Mouse (Mus musculus) midbrain, embryonic 11.5 days (tissue): ENCODE measurements around the gene Arap2. TPM values are rescaled to one million over a fixed set of nuclear protein-coding genes. Genes with fewer than 3 reads are reported as not detected.

Experiments
- ATAC-seq: fragments of 200-750 bp; cut with Nextera tagmentation; 2 replicates; pipeline ENCODE4 v1.8.0; 2017; ENCODE audit warnings: moderate TSS enrichment, moderate library complexity; ENCODE audit not compliant: low FRiP score
- DNase-seq: peaks from one replicate; pipeline ENCODE4 v3.0.0; 2015; ENCODE audit warnings: low spot score; ENCODE audit errors: missing footprints
- H3K27ac ChIP-seq: fragments of 300-500 bp; sonication (generic); 2 replicates; pipeline ENCODE4 v1.5.1; 2014; ENCODE audit warnings: low read depth, low read length
- H3K27me3 ChIP-seq: fragments of 300-500 bp; sonication (generic); 2 replicates; pipeline ENCODE4 v1.6.1; 2014; ENCODE audit warnings: mild to moderate bottlenecking, low read length, moderate library complexity, mixed read lengths; ENCODE audit not compliant: control insufficient read depth, insufficient read depth
- H3K36me3 ChIP-seq: fragments of 300-500 bp; sonication (generic); 2 replicates; pipeline ENCODE4 v1.6.1; 2014; ENCODE audit warnings: mild to moderate bottlenecking, low read length, moderate library complexity, mixed read lengths; ENCODE audit not compliant: control insufficient read depth, insufficient read depth
- H3K4me1 ChIP-seq: fragments of 300-500 bp; sonication (generic); 2 replicates; pipeline ENCODE4 v1.6.1; 2014; ENCODE audit warnings: low read length; ENCODE audit not compliant: control insufficient read depth, insufficient read depth
- H3K4me2 ChIP-seq: fragments of 300-500 bp; sonication (generic); 2 replicates; pipeline ENCODE4 v1.6.1; 2014; ENCODE audit warnings: mild to moderate bottlenecking, moderate library complexity
- H3K4me3 ChIP-seq: fragments of 300-500 bp; sonication (generic); 2 replicates; pipeline ENCODE4 v1.5.1; 2014; ENCODE audit warnings: low read depth, low read length
- H3K9ac ChIP-seq: fragments of 300-500 bp; sonication (generic); 2 replicates; pipeline ENCODE4 v1.6.1; 2014; ENCODE audit warnings: low read length
- H3K9me3 ChIP-seq: fragments of 300-500 bp; sonication (generic); 2 replicates; pipeline ENCODE4 v1.6.1; 2016; ENCODE audit warnings: low read length; ENCODE audit not compliant: control insufficient read depth
- WGBS: fragments of 180-500 bp; shearing (Covaris S2); extraction: QIAGEN DNeasy Blood & Tissue Kit; methylation state at CpG from one replicate; pipeline ENCODE4 v1.1.7; 2014; 5-methylcytosine and 5-hydroxymethylcytosine counted together
- polyA plus RNA-seq: library from polyadenylated mRNA; unstranded; fragments of >200 nt; fragmentation: Nextera tagmentation; extraction: Ambion mirVana; gene quantifications from 2 replicates; pipeline ENCODE4 v1.2.1, GENCODE M21; 2014

Gene Arap2
- polyA plus RNA-seq, 1 experiment from 2014 or later = 1.2 TPM

- Histone ChIP-seq H3K4me1 (no peaks in the 10 kb centered on the region), H3K4me2 (no peak overlapping the region), H3K9me3 (no peaks in the 10 kb centered on the region), H3K27me3 (no peaks in the 10 kb centered on the region), H3K4me3 (no peak overlapping the region), H3K36me3 (no peaks in the 10 kb centered on the region), H3K27ac (no peak overlapping the region), H3K9ac (no peak overlapping the region)
- ATAC-seq (no peak), DNase-seq (no peak)
These were observed 100.6 kb downstream of the Arap2 start for GRCm38 (mm10) chr5:62665329-62665728.

- H3K36me3 ChIP-seq = no peaks in the 10 kb centered on the region
- H3K4me1 ChIP-seq = no peaks in the 10 kb centered on the region
- no peak overlapping the region for H3K4me2 ChIP-seq
- DNase-seq (no peak), ATAC-seq (no peak)
- H3K9me3 ChIP-seq = no peaks in the 10 kb centered on the region
- WGBS = 89% methylated on average over 4 of the region's 4 CpGs
- H3K27me3 ChIP-seq = no peaks in the 10 kb centered on the region
- no peak overlapping the region for H3K4me3 ChIP-seq
- no peak overlapping the region for H3K27ac ChIP-seq
- H3K9ac ChIP-seq = no peak overlapping the region
These were observed 101.1 kb downstream of the Arap2 start for GRCm38 (mm10) chr5:62664847-62665246.

- Histone ChIP-seq H3K27ac (no peak overlapping the region), H3K4me2 (no peak overlapping the region), H3K4me3 (no peak overlapping the region), H3K27me3 (no peaks in the 10 kb centered on the region), H3K4me1 (no peaks in the 10 kb centered on the region), H3K9ac (no peak overlapping the region), H3K9me3 (no peaks in the 10 kb centered on the region), H3K36me3 (no peaks in the 10 kb centered on the region)
- DNase-seq = no peak
- WGBS = 88% methylated on average over 1 of the region's 1 CpGs
- no peak for ATAC-seq
These were observed 102.8 kb downstream of the Arap2 start for GRCm38 (mm10) chr5:62663206-62663605.

- H3K4me1 ChIP-seq = no peaks in the 10 kb centered on the region
- no peak overlapping the region for H3K9ac ChIP-seq
- no peaks in the 10 kb centered on the region for H3K27me3 ChIP-seq
- no peak overlapping the region for H3K4me3 ChIP-seq
- no peaks in the 10 kb centered on the region for H3K36me3 ChIP-seq
- H3K4me2 ChIP-seq = no peak overlapping the region
- ATAC-seq (no peak), DNase-seq (no peak)
- 76% methylated on average over 5 of the region's 5 CpGs for WGBS
- H3K9me3 ChIP-seq = no peaks in the 10 kb centered on the region
- no peak overlapping the region for H3K27ac ChIP-seq
These were observed 112.0 kb downstream of the Arap2 start for GRCm38 (mm10) chr5:62653924-62654323.

- DNase-seq (no peak), ATAC-seq (no peak)
- H3K9me3 ChIP-seq = no peaks in the 10 kb centered on the region
- H3K36me3 ChIP-seq = no peaks in the 10 kb centered on the region
- no peak overlapping the region for H3K4me2 ChIP-seq
- no peak overlapping the region for H3K4me3 ChIP-seq
- H3K9ac ChIP-seq = no peak overlapping the region
- no peaks in the 10 kb centered on the region for H3K4me1 ChIP-seq
- no peak overlapping the region for H3K27ac ChIP-seq
- WGBS = 92% methylated on average over 4 of the region's 4 CpGs
- H3K27me3 ChIP-seq = no peaks in the 10 kb centered on the region
These were observed 123.6 kb downstream of the Arap2 start for GRCm38 (mm10) chr5:62642330-62642729.

GRCm38 (mm10) chr5:62640501-62640900 lies 125.5 kb downstream of the Arap2 start:
- Histone ChIP-seq H3K4me3 (no peak overlapping the region), H3K4me2 (no peak overlapping the region), H3K36me3 (no peaks in the 10 kb centered on the region), H3K9ac (no peak overlapping the region), H3K27ac (no peak overlapping the region), H3K9me3 (no peaks in the 10 kb centered on the region), H3K4me1 (no peaks in the 10 kb centered on the region), H3K27me3 (no peaks in the 10 kb centered on the region)
- no peak for DNase-seq
- WGBS = 87% methylated on average over 8 of the region's 8 CpGs
- no peak for ATAC-seq

- ATAC-seq (no peak), DNase-seq (no peak)
- H3K27me3 ChIP-seq = no peaks in the 10 kb centered on the region
- H3K9ac ChIP-seq = no peak overlapping the region
- H3K36me3 ChIP-seq = no peaks in the 10 kb centered on the region
- no peak overlapping the region for H3K4me3 ChIP-seq
- H3K27ac ChIP-seq = no peak overlapping the region
- no peak overlapping the region for H3K4me2 ChIP-seq
- WGBS = 88% methylated on average over 3 of the region's 3 CpGs
- H3K4me1 ChIP-seq = no peaks in the 10 kb centered on the region
- H3K9me3 ChIP-seq = no peaks in the 10 kb centered on the region
These were observed 129.6 kb downstream of the Arap2 start for GRCm38 (mm10) chr5:62636341-62636740.

- DNase-seq = no peak
- no peak for ATAC-seq
- Histone ChIP-seq H3K27me3 (no peaks in the 10 kb centered on the region), H3K4me1 (no peaks in the 10 kb centered on the region), H3K36me3 (no peaks in the 10 kb centered on the region), H3K27ac (no peak overlapping the region), H3K4me3 (no peak overlapping the region), H3K4me2 (no peak overlapping the region), H3K9ac (no peak overlapping the region), H3K9me3 (no peaks in the 10 kb centered on the region)
- 88% methylated on average over 5 of the region's 5 CpGs for WGBS
These were observed 137.1 kb downstream of the Arap2 start for GRCm38 (mm10) chr5:62628901-62629300.

- WGBS = 91% methylated on average over 11 of the region's 11 CpGs
- Histone ChIP-seq H3K36me3 (no peaks in the 10 kb centered on the region), H3K4me2 (no peak overlapping the region), H3K4me3 (no peak overlapping the region), H3K4me1 (no peaks in the 10 kb centered on the region), H3K27me3 (no peaks in the 10 kb centered on the region), H3K9ac (no peak overlapping the region), H3K9me3 (no peaks in the 10 kb centered on the region), H3K27ac (no peak overlapping the region)
- no peak for ATAC-seq
- DNase-seq = no peak
These were observed 143.0 kb downstream of the Arap2 start for GRCm38 (mm10) chr5:62622848-62623479.
